Mouse (Mus musculus) testis, postnatal 10 days (tissue): ENCODE measurements at regions not wholly inside any gene's neighbourhood (a gene's known extent, or its start where the extent isn't known, plus 50 kb on each side); places are given as distances from the start of the nearest gene placed in this dataset.

ENCODE experiments used
- DNase-seq: peaks from one replicate; pipeline ENCODE4 v3.0.0; 2021; ENCODE audit warnings: low spot score

- no peak for DNase-seq
These were observed 674.2 kb downstream of the Rfpl4b start for GRCm38 (mm10) chr10:38147421-38147820.

- DNase-seq = no peak
These were observed 682.4 kb downstream of the Rfpl4b start for GRCm38 (mm10) chr10:38139196-38139595.

- DNase-seq = no peak
These were observed 699.5 kb downstream of the Rfpl4b start for GRCm38 (mm10) chr10:38121911-38122573.

- no peak for DNase-seq
These were observed 703.0 kb downstream of the Rfpl4b start for GRCm38 (mm10) chr10:38118601-38119000.

- no peak for DNase-seq
These were observed 705.1 kb downstream of the Rfpl4b start for GRCm38 (mm10) chr10:38116516-38116915.

- no peak for DNase-seq
These were observed 707.4 kb downstream of the Rfpl4b start for GRCm38 (mm10) chr10:38114194-38114593.

GRCm38 (mm10) chr10:38108591-38108990 is 713.0 kb downstream of the Rfpl4b start:
- no peak for DNase-seq

- DNase-seq = no peak
These were observed 718.0 kb downstream of the Rfpl4b start for GRCm38 (mm10) chr10:38103570-38103969.

GRCm38 (mm10) chr10:38078521-38078920 is 743.1 kb downstream of the Rfpl4b start:
- DNase-seq = no peak

GRCm38 (mm10) chr10:38072394-38072793 is 749.2 kb downstream of the Rfpl4b start:
- no peak for DNase-seq

GRCm38 (mm10) chr10:38059050-38059449 is 762.5 kb downstream of the Rfpl4b start:
- DNase-seq = no peak

- no peak for DNase-seq
These were observed 811.1 kb downstream of the Rfpl4b start for GRCm38 (mm10) chr10:38010452-38010851.

- no peak for DNase-seq
These were observed 825.7 kb downstream of the Rfpl4b start for GRCm38 (mm10) chr10:37995691-37996445.

- no peak for DNase-seq
These were observed 833.0 kb downstream of the Rfpl4b start for GRCm38 (mm10) chr10:37988297-37989263.

- DNase-seq = no peak
These were observed 840.3 kb upstream of the Marcks start for GRCm38 (mm10) chr10:37978899-37979539.

GRCm38 (mm10) chr10:37960051-37960450 is 821.3 kb upstream of the Marcks start:
- DNase-seq = no peak

GRCm38 (mm10) chr10:37914780-37915179 is 776.1 kb upstream of the Marcks start:
- DNase-seq = no peak

GRCm38 (mm10) chr10:37911669-37912068 is 772.9 kb upstream of the Marcks start:
- DNase-seq = no peak

- DNase-seq = no peak
These were observed 769.6 kb upstream of the Marcks start for GRCm38 (mm10) chr10:37908276-37908675.

GRCm38 (mm10) chr10:37907731-37908130 is 769.0 kb upstream of the Marcks start:
- no peak for DNase-seq

- no peak for DNase-seq
These were observed 749.2 kb upstream of the Marcks start for GRCm38 (mm10) chr10:37887961-37888360.

- DNase-seq = no peak
These were observed 742.1 kb upstream of the Marcks start for GRCm38 (mm10) chr10:37880841-37881240.
